Mouse (Mus musculus) G1E-ER4 (cell line): ENCODE data around the gene Igf2bp3. TPM values are rescaled to one million over a fixed set of nuclear protein-coding genes. Genes with fewer than 3 reads are reported as not detected.

Experiments
- GATA1 ChIP-seq: IDR thresholded peaks from one replicate; pipeline ENCODE4 v1.8.0; 2012; ENCODE audit warnings: low read length, inconsistent platforms
- polyA plus RNA-seq: library from polyadenylated mRNA; stranded (reverse); fragments of >175 nt; gene quantifications from 2 replicates; pipeline ENCODE4 v1.2.3, GENCODE M21; 2012

The Igf2bp3 gene
- polyA plus RNA-seq, 1 experiment, result 30.8 TPM

GRCm38 (mm10) chr6:49165101-49165500 is 49.7 kb downstream of the Igf2bp3 start:
- TF ChIP-seq GATA1, result no peak

- no peak for TF ChIP-seq GATA1
Observed at GRCm38 (mm10) chr6:49164701-49165100, 50.1 kb downstream of the Igf2bp3 start.

- TF ChIP-seq GATA1, result no peak
Observed at GRCm38 (mm10) chr6:49159971-49160370, 54.8 kb downstream of the Igf2bp3 start.

GRCm38 (mm10) chr6:49156826-49157175 is 58.0 kb downstream of the Igf2bp3 start:
- no peak for TF ChIP-seq GATA1

GRCm38 (mm10) chr6:49156170-49156825 is 58.5 kb downstream of the Igf2bp3 start:
- TF ChIP-seq GATA1, result no peak

- TF ChIP-seq GATA1, result no peak
Observed at GRCm38 (mm10) chr6:49151465-49151864, 63.3 kb downstream of the Igf2bp3 start.

- TF ChIP-seq GATA1, result no peak
Observed at GRCm38 (mm10) chr6:49150349-49151229, 64.2 kb downstream of the Igf2bp3 start.

GRCm38 (mm10) chr6:49149202-49149930 is 65.4 kb downstream of the Igf2bp3 start:
- TF ChIP-seq GATA1, result no peak

- no peak for TF ChIP-seq GATA1
Observed at GRCm38 (mm10) chr6:49148781-49149180, 66.0 kb downstream of the Igf2bp3 start.

GRCm38 (mm10) chr6:49148368-49148767 is 66.4 kb downstream of the Igf2bp3 start:
- no peak for TF ChIP-seq GATA1

- no peak for TF ChIP-seq GATA1
Observed at GRCm38 (mm10) chr6:49146461-49146860, 68.3 kb downstream of the Igf2bp3 start.

GRCm38 (mm10) chr6:49142428-49142827 is 72.3 kb downstream of the Igf2bp3 start:
- no peak for TF ChIP-seq GATA1

GRCm38 (mm10) chr6:49141125-49141524 is 73.6 kb downstream of the Igf2bp3 start:
- no peak for TF ChIP-seq GATA1

GRCm38 (mm10) chr6:49138159-49139051 is 76.4 kb downstream of the Igf2bp3 start:
- peak; percentile 60 for TF ChIP-seq GATA1

- TF ChIP-seq GATA1, result no peak
Observed at GRCm38 (mm10) chr6:49136739-49137138, 78.0 kb downstream of the Igf2bp3 start.
